Mouse (Mus musculus) embryonic facial prominence, embryonic 10.5 days (tissue): ENCODE data around the gene Ptch2. TPM values are rescaled to one million over a fixed set of nuclear protein-coding genes. Genes with fewer than 3 reads are reported as not detected.

Experiments used
- DNase-seq: peaks from one replicate; pipeline ENCODE4 v3.0.0-alpha.2; 2017; ENCODE audit warnings: low spot score
- H3K27ac ChIP-seq: fragments of 300-500 bp; sonication (generic); replicated peaks from 2 replicates; pipeline ENCODE4 v1.5.1; 2016; ENCODE audit warnings: mild to moderate bottlenecking
- H3K27me3 ChIP-seq: fragments of 300-500 bp; sonication (generic); replicated peaks from 2 replicates; pipeline ENCODE4 v1.6.1; 2016; ENCODE audit warnings: low read depth, mild to moderate bottlenecking; ENCODE audit not compliant: poor library complexity, severe bottlenecking
- H3K36me3 ChIP-seq: fragments of 300-500 bp; sonication (generic); replicated peaks from 2 replicates; pipeline ENCODE4 v1.6.1; 2016; ENCODE audit warnings: mild to moderate bottlenecking, moderate library complexity
- H3K4me1 ChIP-seq: fragments of 300-500 bp; sonication (generic); 2 replicates; pipeline ENCODE4 v1.6.1; 2016
- H3K4me3 ChIP-seq: fragments of 300-500 bp; sonication (generic); 2 replicates; pipeline ENCODE4 v1.5.1; 2016; ENCODE audit warnings: mild to moderate bottlenecking, moderate library complexity
- H3K9me3 ChIP-seq: fragments of 300-500 bp; sonication (generic); 2 replicates; pipeline ENCODE4 v1.6.1; 2016; ENCODE audit warnings: mild to moderate bottlenecking
- WGBS: fragments of 180-500 bp; shearing (Covaris S2); methylation state at CpG from one replicate; pipeline ENCODE4 v1.1.7; 2016; 5-methylcytosine and 5-hydroxymethylcytosine counted together
- polyA plus RNA-seq: library from polyadenylated mRNA; unstranded; fragments of >200 nt; fragmentation: Nextera tagmentation; extraction: Ambion mirVana; gene quantifications from 2 replicates; pipeline ENCODE4 v1.2.1, GENCODE M21; 2016

The Ptch2 gene
- polyA plus RNA-seq = 9.2 and 10.4 TPM in 2 replicates

DNA sequence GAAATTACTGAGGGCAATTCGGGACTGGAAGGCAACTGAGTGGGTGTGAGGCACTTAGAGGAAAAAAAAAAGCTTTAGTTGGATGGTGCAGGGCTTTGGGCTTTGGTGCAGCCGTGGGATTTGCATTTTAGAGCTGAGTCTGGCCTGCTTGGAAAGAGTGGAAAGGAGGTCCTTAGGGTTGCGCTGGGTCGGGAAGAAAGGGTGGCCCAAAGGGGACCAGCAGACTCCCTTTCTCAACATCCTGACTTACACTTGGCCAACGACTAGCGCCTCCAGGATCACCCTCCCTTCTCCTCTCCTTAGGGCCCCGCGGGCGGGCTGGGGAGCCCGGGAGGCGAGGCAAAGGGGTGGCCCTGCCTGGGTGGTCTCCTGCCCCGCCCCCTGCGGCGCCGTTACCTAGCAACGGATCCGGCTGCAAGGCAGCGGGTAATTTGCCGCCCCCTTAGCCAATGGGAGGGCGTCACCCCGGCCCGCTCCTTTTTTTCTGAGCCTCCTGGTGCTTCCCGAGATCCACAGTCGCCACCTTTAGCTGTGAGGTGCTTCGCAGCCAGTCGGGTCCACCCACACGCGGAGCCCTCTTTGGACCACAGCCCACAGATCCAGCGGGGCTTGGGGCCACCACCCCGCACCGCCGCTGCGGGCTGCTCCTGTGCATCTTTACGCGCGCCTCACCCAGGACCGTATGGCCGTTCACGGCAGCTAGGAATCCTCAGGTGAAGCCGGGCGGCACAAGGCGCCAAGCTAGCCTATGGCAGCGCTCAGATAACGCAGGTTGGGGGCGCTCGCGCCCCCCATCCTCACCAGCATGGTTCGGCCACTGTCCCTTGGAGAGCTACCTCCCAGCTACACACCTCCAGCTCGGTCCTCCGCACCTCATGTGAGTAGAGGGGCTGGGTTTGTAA, at the start of gene Ptch2:
Gene Ptch2, plus strand, starts transcription at position 525 of the 902 bp plus-strand sequence.
- Histone ChIP-seq H3K36me3 (peaks cover 19% of the 10 kb centered on the region), H3K27me3 (peaks cover 20% of the 10 kb centered on the region), H3K4me3 (peak within 1 kb of the TSS; percentile 80), H3K27ac (peak within 1 kb of the TSS; percentile 89), H3K4me1 (peaks cover 41% of the 10 kb centered on the region), H3K9me3 (no peaks in the 10 kb centered on the region)
- under 1% methylated on average over 50 of the region's 50 CpGs for WGBS
- DNase-seq = peak; percentile 95

GRCm38 (mm10) chr4:117048836-117049235, 47.0 kb upstream of the Ptch2 start:
- Histone ChIP-seq H3K4me1 (no peaks in the 10 kb centered on the region), H3K36me3 (peaks cover 76% of the 10 kb centered on the region), H3K27ac (no peak overlapping the region), H3K27me3 (no peaks in the 10 kb centered on the region), H3K9me3 (no peaks in the 10 kb centered on the region), H3K4me3 (no peak overlapping the region)
- no peak for DNase-seq
- WGBS = 92% methylated on average over 3 of the region's 3 CpGs

DNA sequence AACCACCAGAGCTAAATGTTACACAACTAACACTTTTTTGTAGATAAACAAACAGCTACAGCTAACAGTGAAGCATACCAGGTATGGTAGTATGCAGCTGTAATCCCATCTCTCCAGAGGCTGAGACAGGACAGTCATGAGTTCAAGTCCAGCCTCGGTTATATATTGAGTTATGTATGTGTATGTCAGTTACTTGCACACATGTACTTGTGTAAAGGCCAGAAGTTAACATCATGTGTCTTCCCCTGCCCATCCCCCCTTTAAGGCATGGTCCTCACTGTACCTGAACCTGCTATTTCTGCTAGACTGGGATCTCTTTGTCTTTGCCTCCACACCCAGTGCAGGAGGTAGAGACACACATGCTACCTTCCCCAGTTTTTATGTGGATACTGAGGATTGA, 46.4 kb upstream of the Ptch2 start:
- H3K9me3 ChIP-seq = no peaks in the 10 kb centered on the region
- H3K4me3 ChIP-seq = no peak overlapping the region
- peaks cover 79% of the 10 kb centered on the region for H3K36me3 ChIP-seq
- no peak for DNase-seq
- H3K27ac ChIP-seq = no peak overlapping the region
- 98% methylated on average over 1 of the region's 1 CpGs for WGBS
- H3K4me1 ChIP-seq = no peaks in the 10 kb centered on the region
- no peaks in the 10 kb centered on the region for H3K27me3 ChIP-seq

- no peak overlapping the region for H3K4me3 ChIP-seq
- H3K27ac ChIP-seq = no peak overlapping the region
- DNase-seq = no peak
- H3K36me3 ChIP-seq = peaks cover 59% of the 10 kb centered on the region
- H3K4me1 ChIP-seq = 0 out of 2 replicates have a peak, but pooled peaks cover 2% of the 10 kb centered on the region
- no peaks in the 10 kb centered on the region for H3K9me3 ChIP-seq
- H3K27me3 ChIP-seq = no peaks in the 10 kb centered on the region
- WGBS = 89% methylated on average over 4 of the region's 4 CpGs
Observed at GRCm38 (mm10) chr4:117052626-117053025, 43.2 kb upstream of the Ptch2 start.

GRCm38 (mm10) chr4:117053956-117054355, 41.9 kb upstream of the Ptch2 start:
- H3K27me3 ChIP-seq = no peaks in the 10 kb centered on the region
- no peak for DNase-seq
- WGBS = 85% methylated on average over 4 of the region's 4 CpGs
- H3K4me1 ChIP-seq = 0 out of 2 replicates have a peak, but pooled peaks cover 2% of the 10 kb centered on the region
- no peaks in the 10 kb centered on the region for H3K9me3 ChIP-seq
- no peak overlapping the region for H3K4me3 ChIP-seq
- no peak overlapping the region for H3K27ac ChIP-seq
- H3K36me3 ChIP-seq = peaks cover 55% of the 10 kb centered on the region

GRCm38 (mm10) chr4:117056102-117056501, 39.8 kb upstream of the Ptch2 start:
- Histone ChIP-seq H3K4me1 (0 out of 2 replicates have a peak, but pooled peaks cover 2% of the 10 kb centered on the region), H3K9me3 (no peaks in the 10 kb centered on the region), H3K27ac (no peak overlapping the region; the same call in 1 of the 2 replicates), H3K4me3 (no peak overlapping the region), H3K27me3 (no peaks in the 10 kb centered on the region), H3K36me3 (peaks cover 57% of the 10 kb centered on the region)
- DNase-seq = no peak

DNA sequence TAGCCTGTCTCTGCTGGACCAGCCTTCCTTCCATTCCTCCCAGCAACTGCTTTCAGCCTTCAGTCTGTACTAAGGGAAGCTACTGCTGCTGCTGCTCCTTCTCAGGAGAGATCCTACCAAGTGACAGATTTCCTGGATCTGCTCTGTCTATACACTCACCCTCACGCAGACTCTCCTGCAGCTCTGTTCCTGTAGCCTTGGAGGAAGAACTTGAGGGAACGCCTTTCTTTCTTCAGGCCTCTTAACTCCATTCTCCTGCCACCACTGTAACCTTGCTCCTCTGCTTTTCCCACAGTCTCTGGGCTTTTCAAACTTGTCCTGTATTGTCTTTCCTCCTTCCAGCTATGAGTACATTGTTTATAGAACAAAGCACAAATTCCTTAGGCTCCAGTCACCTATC, 39.4 kb upstream of the Ptch2 start:
- H3K4me3 ChIP-seq = no peak overlapping the region
- H3K36me3 ChIP-seq = peaks cover 59% of the 10 kb centered on the region
- no peak overlapping the region; the same call in 1 of the 2 replicates for H3K27ac ChIP-seq
- H3K4me1 ChIP-seq = 0 out of 2 replicates have a peak, but pooled peaks cover 2% of the 10 kb centered on the region
- DNase-seq = no peak
- 82% methylated on average over 2 of the region's 2 CpGs for WGBS
- H3K27me3 ChIP-seq = no peaks in the 10 kb centered on the region
- no peaks in the 10 kb centered on the region for H3K9me3 ChIP-seq

- H3K36me3 ChIP-seq = peaks cover 65% of the 10 kb centered on the region
- no peak for DNase-seq
- no peak overlapping the region for H3K4me3 ChIP-seq
- no peaks in the 10 kb centered on the region for H3K9me3 ChIP-seq
- H3K27me3 ChIP-seq = no peaks in the 10 kb centered on the region
- peaks cover 12% of the 10 kb centered on the region for H3K4me1 ChIP-seq
- H3K27ac ChIP-seq = no peak overlapping the region
- 86% methylated on average over 4 of the region's 4 CpGs for WGBS
Observed at GRCm38 (mm10) chr4:117058512-117058911, 37.4 kb upstream of the Ptch2 start.

DNA sequence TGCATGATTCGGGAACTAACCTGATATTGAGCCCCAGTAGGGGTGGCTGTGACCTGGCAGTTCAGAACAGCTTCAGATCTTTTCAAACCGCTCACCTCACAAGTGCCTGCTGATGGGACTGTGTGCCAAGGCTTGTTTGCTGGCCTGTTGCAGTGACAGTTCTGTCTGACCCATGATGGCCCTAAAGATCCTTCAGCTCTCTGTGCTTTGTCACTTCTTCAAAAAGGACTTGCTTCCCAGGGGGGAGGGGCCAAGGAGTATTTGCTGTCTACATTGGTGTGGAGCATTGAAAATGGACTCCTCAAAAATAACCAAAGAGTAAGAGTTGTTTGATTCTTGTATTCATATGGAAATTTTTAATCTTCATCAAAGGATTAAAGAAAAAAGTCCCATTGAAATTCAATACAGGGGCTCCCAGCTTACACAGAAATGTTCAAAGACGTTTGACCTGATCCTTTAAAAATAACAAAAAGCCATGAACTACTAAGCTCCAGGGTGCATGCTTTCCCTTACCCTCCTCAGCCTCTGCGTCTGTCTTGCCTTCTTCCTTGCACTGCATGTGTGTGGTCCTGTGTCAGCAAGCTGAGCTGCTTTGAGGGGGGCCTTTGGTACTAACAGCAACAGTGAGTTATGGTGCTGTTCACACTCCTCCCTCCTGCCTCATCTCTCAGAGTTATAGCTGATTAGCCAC, 33.0 kb upstream of the Ptch2 start:
- Histone ChIP-seq H3K27ac (no peak overlapping the region), H3K4me1 (peaks cover 10% of the 10 kb centered on the region), H3K27me3 (no peaks in the 10 kb centered on the region; the same call in 1 of the 2 replicates), H3K4me3 (no peak overlapping the region), H3K36me3 (peaks cover 90% of the 10 kb centered on the region), H3K9me3 (no peaks in the 10 kb centered on the region)
- 59% methylated on average over 4 of the region's 4 CpGs for WGBS
- peak; percentile 11 for DNase-seq

- H3K27ac ChIP-seq = no peak overlapping the region
- H3K4me1 ChIP-seq = peaks cover 3% of the 10 kb centered on the region; the same call in 1 of the 2 replicates
- 91% methylated on average over 7 of the region's 7 CpGs for WGBS
- H3K9me3 ChIP-seq = no peaks in the 10 kb centered on the region
- no peaks in the 10 kb centered on the region; the same call in 1 of the 2 replicates for H3K27me3 ChIP-seq
- H3K36me3 ChIP-seq = peaks cover 97% of the 10 kb centered on the region
- H3K4me3 ChIP-seq = no peak overlapping the region
- DNase-seq = no peak
Observed at GRCm38 (mm10) chr4:117068035-117068434, 27.8 kb upstream of the Ptch2 start.

DNA sequence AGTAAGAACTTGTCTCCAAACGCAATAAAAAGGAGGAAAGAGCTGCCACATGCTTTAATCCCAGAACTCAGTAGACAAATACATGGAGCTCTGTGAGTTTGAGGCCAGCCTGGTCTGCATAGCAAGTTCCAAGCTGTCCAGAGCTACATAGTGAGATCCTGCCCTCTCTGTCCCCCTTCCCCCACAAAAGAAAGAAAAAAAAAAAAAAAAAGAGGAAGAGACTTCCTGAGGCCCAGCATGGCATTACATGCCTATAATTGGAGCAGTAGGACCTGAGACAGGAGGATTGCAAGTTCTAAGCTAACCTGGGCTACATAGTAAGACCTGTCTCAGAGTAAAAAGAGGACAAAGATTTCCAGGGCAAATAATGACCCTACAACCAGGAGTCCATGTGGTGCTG, 26.2 kb upstream of the Ptch2 start:
- Histone ChIP-seq H3K27ac (no peak overlapping the region), H3K4me3 (no peak overlapping the region), H3K4me1 (no peaks in the 10 kb centered on the region), H3K9me3 (no peaks in the 10 kb centered on the region), H3K36me3 (peaks cover 96% of the 10 kb centered on the region), H3K27me3 (no peaks in the 10 kb centered on the region; the same call in 1 of the 2 replicates)
- no peak for DNase-seq
- 89% methylated on average over 1 of the region's 1 CpGs for WGBS

GRCm38 (mm10) chr4:117070624-117071023, 25.3 kb upstream of the Ptch2 start:
- Histone ChIP-seq H3K27me3 (no peaks in the 10 kb centered on the region), H3K27ac (no peak overlapping the region), H3K4me1 (no peaks in the 10 kb centered on the region), H3K9me3 (no peaks in the 10 kb centered on the region), H3K4me3 (no peak overlapping the region), H3K36me3 (peaks cover 98% of the 10 kb centered on the region)
- 86% methylated on average over 4 of the region's 4 CpGs for WGBS
- DNase-seq = no peak
